In genomic region chr2:101567490-101567889, GRCm38 (mm10) we compare ENCODE assay signal across 32 mouse cellular contexts. TPM values are rescaled to one million over a fixed set of nuclear protein-coding genes. Genes with fewer than 3 reads are reported as not detected.
"Had no signal": no experiment of that assay in that cellular context is flagged by ENCODE, and none has a peak within 500 bp of the region (broad histone marks: within the 10 kb centered on the region; RNA-seq: fewer than 3 reads in every experiment).

No protein-coding gene starts in this region.

- H3K4me2 ChIP-seq: embryonic facial prominence, embryonic 12.5 days; embryonic facial prominence, embryonic 13.5 days; embryonic facial prominence, embryonic 15.5 days; forebrain, embryonic 12.5 days; forebrain, embryonic 13.5 days; forebrain, embryonic 15.5 days had no signal

- ATAC-seq: forebrain, embryonic 13.5 days; forebrain, embryonic 14.5 days; forebrain, embryonic 15.5 days; forebrain, embryonic 16.5 days; forebrain, postnatal 0 days had no signal

- H3K36me3 ChIP-seq: embryonic facial prominence, embryonic 10.5 days; embryonic facial prominence, embryonic 12.5 days; embryonic facial prominence, embryonic 13.5 days; embryonic facial prominence, embryonic 15.5 days; forebrain, embryonic 10.5 days; forebrain, embryonic 12.5 days; forebrain, embryonic 15.5 days had no signal

- H3K9me3 ChIP-seq: embryonic facial prominence, embryonic 10.5 days; embryonic facial prominence, embryonic 12.5 days; embryonic facial prominence, embryonic 13.5 days; embryonic facial prominence, embryonic 15.5 days; forebrain, embryonic 10.5 days; forebrain, embryonic 12.5 days; forebrain, embryonic 13.5 days; forebrain, embryonic 15.5 days had no signal

- H3K4me1 ChIP-seq: embryonic facial prominence, embryonic 10.5 days; embryonic facial prominence, embryonic 12.5 days; embryonic facial prominence, embryonic 13.5 days; embryonic facial prominence, embryonic 15.5 days; forebrain, embryonic 10.5 days had no signal

- H3K4me3 ChIP-seq: embryonic facial prominence, embryonic 10.5 days; embryonic facial prominence, embryonic 12.5 days; embryonic facial prominence, embryonic 13.5 days; embryonic facial prominence, embryonic 15.5 days; erythroblast, embryonic 14.5 days; forebrain, embryonic 10.5 days; forebrain, embryonic 12.5 days; forebrain, embryonic 13.5 days; forebrain, embryonic 15.5 days; gastrocnemius, adult 2 months; heart, adult 2 months had no signal

- H3K9ac ChIP-seq: embryonic facial prominence, embryonic 12.5 days; embryonic facial prominence, embryonic 13.5 days; embryonic facial prominence, embryonic 15.5 days; forebrain, embryonic 12.5 days; forebrain, embryonic 13.5 days; forebrain, embryonic 15.5 days; forebrain, postnatal 0 days had no signal

- DNase-seq: cerebellum, adult 8-10 months; cerebellum, adult 9-10 months; cerebellum, adult 9-11 months; cerebellum, postnatal 10 days; cerebellum, postnatal 14 days; cerebellum, postnatal 25 days; cerebellum, postnatal 36 days; embryo, embryonic 11 days; forebrain, postnatal 0 days; gastrocnemius, adult 2 months; gastrocnemius, postnatal 10 days; gastrocnemius, postnatal 14 days; gastrocnemius, postnatal 25 days; gastrocnemius, postnatal 36 days; heart, adult 18-20 months; heart, adult 2 months had no signal

- H3K27ac ChIP-seq: embryonic facial prominence, embryonic 10.5 days; embryonic facial prominence, embryonic 12.5 days; embryonic facial prominence, embryonic 13.5 days; embryonic facial prominence, embryonic 15.5 days; forebrain, embryonic 10.5 days; forebrain, embryonic 12.5 days; forebrain, embryonic 13.5 days; forebrain, embryonic 15.5 days; gastrocnemius, adult 2 months; heart, adult 2 months had no signal

- H3K27me3 ChIP-seq: embryonic facial prominence, embryonic 12.5 days; embryonic facial prominence, embryonic 13.5 days; embryonic facial prominence, embryonic 15.5 days; forebrain, embryonic 12.5 days; forebrain, embryonic 13.5 days; forebrain, embryonic 15.5 days had no signal

RNA-seq across cellular contexts. Expression of gene Rag2, which starts 57.0 kb away (rescaled TPM):
- polyA plus RNA-seq: cortical plate, adult 2 months; embryonic facial prominence, embryonic 10.5 days; embryonic facial prominence, embryonic 11.5 days; embryonic facial prominence, embryonic 13.5 days; erythroblast, embryonic 14.5 days; forebrain, embryonic 10.5 days; forebrain, embryonic 11.5 days; forebrain, embryonic 12.5 days; forebrain, embryonic 13.5 days; forebrain, embryonic 15.5 days; forebrain, embryonic 16.5 days; forebrain, postnatal 0 days; frontal cortex, adult 2 months; gonadal fat pad, adult 2 months; heart, adult 2 months had no signal
